Mouse (Mus musculus): ENCODE data around the gene Gm37240.

DNA sequence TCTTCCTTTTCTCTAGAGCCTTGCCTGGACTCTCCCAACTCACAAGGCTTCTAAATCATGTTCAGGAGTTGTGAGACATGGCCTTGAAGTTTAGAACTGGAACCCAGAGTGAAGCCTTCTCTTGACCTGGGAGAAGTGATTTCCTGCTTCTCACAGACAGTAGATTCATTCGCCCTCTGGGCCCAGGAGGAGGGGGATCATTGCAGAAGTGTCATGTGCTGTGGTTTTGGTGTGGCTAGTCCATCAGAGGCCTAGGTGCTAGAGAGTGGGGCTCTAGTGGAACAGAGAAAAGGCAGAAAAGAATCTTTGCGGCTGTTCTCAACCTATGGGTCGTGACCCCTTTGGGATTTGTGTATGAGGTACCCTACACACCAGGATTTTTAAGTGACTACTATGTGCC, 724.9 kb downstream of the Gm37240 start:
- TF ChIP-seq CTCF (IDR thresholded peaks at IDR 0.05; ENCODE audit: borderline replicate concordance, insufficient read depth, low read length) = no peak
- no peak for TF ChIP-seq POLR2A (IDR thresholded peaks at IDR 0.05; ENCODE audit: low read depth, low read length)
